Mouse (Mus musculus): ENCODE data around the gene Rps6kl1.
A peak's percentile ranks its signal among the peaks of the same experiment; 100 is the strongest.

Gene Rps6kl1

DNA sequence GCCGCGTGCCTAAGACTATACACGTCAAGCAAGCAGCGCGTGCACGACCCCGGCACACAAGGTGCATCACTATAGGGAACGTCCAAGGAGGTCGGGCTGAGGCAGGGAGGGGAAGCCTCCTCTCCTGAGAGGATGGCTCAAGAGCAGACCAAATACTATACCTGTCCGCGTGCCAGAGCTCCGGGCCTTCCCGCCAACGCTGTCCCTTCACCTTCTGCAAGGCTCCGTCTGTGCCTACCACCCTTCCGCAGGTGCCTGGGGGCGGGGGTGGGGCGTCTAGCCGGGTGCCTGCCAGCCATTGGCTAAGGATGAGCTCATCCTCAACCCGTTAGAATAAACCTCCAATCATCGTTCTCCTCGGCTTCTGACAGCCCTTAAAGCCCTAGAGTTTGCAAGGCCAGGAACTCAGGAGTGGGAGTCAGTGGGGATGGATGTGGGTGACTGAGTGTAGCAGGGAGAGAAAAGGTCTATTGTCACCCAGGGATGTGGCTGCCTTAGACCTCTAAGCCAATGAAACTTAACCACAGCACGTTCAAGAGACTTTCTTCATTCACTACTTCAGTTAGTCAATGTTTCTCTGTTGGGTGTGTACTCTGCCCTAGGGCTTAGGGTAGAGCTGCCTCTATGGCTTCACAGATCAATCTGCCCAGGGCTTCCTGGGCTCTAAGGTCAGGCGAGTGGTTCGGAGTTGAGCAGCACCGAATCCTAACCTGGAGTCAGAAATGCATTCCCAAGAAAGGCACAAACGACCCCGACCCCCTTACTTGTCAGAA, at the start of gene Rps6kl1:
Gene Rps6kl1 (minus strand): TSS at position 263 of the 773 bp plus-strand sequence.
- DNase-seq: peak; percentile 80

DNA sequence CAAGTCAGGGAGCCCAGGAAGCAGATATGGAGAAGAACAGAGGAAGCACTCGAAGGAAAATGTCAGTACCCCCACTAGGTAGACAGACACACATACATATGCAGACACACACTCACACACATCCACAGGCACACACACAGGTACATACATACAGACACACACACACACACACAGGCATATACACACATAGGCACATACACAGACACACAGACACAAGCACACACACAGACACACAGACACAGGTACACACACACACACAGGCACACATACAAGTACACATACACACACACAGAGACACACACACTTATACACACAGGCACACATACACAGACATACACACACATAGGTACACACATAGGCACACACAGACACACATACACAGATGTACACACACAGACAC, 48.9 kb upstream of the Rps6kl1 start:
- no peak for DNase-seq

DNA sequence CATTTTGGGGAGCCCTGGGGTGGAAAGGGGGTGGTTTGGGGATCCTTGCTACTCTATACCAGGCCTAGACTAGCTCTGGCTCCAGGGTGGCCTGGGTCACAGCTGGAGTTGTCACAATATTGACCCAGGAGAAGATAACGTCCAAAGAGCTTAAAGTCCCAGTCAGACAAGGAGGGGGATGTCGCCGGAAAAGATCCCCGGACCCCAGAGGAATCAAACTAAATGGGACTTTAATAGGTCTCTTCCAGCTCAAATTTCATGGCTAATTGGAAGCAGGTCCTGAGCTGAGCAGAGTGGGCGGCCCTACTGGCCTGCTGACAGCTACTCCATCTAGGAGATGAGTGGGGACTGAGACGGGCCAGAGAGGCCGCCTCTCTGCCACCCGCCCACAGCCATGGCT, 46.9 kb upstream of the Rps6kl1 start:
- no peak for DNase-seq

- no peak for DNase-seq
Observed at GRCm38 (mm10) chr12:85197371-85197770, 46.3 kb upstream of the Rps6kl1 start.

DNA sequence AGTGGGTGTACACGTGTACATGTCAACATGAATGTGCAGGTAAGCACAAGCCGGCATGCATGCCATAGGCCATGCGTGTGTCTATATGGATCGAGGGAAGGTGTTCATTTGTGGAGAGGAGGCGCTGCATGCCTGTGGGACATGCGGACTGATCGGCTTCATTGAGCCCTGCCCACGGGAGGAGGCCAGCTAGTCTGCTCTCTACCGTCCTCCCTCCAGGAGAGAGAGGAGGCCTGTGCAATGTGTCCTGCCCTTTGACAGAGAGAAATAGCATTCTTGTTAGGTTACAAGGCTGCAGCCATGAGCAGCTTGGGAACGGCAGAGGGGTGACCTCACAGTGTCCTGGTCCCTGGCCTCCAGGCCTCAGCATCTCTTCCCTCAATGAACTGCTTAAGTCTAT, 45.1 kb upstream of the Rps6kl1 start:
- DNase-seq: no peak

DNA sequence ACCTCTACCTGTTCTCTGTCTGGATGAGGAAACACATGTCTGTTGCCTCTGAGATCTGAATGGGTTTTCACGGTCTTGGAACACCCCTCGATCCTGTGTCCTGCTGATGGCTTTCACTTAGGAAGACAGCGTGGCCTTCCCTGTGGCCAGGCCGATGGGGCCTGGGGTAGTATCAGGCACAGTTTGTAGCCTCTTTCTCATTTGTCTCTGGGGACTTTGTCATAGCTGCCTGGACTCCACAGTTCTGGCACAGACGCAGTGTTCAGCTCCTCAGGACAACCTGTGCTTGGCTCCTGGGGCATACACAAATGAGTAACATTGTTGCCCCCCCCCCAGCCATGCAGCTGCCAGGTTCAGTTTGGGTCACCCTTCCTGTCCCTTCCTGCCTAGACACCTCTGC, 44.0 kb upstream of the Rps6kl1 start:
- DNase-seq: no peak

DNA sequence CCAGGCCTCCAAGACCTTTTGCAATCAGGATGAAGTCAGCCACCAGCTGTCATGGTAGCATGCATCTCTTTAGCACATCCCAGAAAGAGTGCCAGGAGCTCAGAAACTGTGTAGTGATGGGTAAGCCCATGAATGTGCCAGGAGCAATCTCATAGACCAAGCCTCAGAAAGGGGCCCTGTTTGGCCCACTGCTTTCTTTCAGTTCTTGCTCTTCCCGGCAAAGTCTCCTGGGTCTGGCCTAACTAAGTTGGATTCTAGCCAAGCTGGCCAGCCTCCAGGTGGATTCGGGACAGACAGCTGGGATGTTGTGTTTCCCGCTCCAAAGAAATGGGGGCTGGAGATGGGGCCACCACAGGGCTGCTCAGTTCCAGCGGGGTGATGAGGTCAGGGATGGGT, 43.6 kb upstream of the Rps6kl1 start:
- peak; percentile 58 for DNase-seq

- no peak for DNase-seq
Observed at GRCm38 (mm10) chr12:85193923-85194622, 43.0 kb upstream of the Rps6kl1 start.

- DNase-seq: no peak
Observed at GRCm38 (mm10) chr12:85193146-85193545, 42.1 kb upstream of the Rps6kl1 start.

- DNase-seq: no peak
Observed at GRCm38 (mm10) chr12:85192461-85193108, 41.5 kb upstream of the Rps6kl1 start.

GRCm38 (mm10) chr12:85190290-85190689, 39.2 kb upstream of the Rps6kl1 start:
- no peak for DNase-seq

DNA sequence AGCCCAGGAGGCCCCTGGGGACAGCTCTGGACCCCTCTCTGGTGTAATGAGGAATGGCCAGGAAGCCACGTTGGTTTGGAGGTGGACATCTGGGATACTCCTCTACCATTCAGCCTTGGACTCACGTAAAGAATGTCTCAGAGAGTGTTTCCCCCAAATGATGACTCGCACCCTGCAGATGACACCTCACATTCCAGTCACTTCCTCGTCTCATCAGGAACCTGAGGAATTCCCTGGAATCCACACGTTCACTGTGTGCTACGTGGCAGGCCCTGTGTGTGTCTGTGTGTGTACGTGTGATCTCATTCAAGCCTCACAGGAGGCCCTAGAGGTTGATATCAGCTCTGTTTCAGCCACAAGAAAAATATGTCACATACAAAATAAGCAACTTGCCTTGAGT, 35.3 kb upstream of the Rps6kl1 start:
- no peak for DNase-seq

- no peak for DNase-seq
Observed at GRCm38 (mm10) chr12:85185810-85186209, 34.7 kb upstream of the Rps6kl1 start.

- no peak for DNase-seq
Observed at GRCm38 (mm10) chr12:85184118-85184517, 33.1 kb upstream of the Rps6kl1 start.

- DNase-seq: no peak
Observed at GRCm38 (mm10) chr12:85182898-85183297, 31.8 kb upstream of the Rps6kl1 start.

- DNase-seq: no peak
Observed at GRCm38 (mm10) chr12:85182345-85182643, 31.2 kb upstream of the Rps6kl1 start.

DNA sequence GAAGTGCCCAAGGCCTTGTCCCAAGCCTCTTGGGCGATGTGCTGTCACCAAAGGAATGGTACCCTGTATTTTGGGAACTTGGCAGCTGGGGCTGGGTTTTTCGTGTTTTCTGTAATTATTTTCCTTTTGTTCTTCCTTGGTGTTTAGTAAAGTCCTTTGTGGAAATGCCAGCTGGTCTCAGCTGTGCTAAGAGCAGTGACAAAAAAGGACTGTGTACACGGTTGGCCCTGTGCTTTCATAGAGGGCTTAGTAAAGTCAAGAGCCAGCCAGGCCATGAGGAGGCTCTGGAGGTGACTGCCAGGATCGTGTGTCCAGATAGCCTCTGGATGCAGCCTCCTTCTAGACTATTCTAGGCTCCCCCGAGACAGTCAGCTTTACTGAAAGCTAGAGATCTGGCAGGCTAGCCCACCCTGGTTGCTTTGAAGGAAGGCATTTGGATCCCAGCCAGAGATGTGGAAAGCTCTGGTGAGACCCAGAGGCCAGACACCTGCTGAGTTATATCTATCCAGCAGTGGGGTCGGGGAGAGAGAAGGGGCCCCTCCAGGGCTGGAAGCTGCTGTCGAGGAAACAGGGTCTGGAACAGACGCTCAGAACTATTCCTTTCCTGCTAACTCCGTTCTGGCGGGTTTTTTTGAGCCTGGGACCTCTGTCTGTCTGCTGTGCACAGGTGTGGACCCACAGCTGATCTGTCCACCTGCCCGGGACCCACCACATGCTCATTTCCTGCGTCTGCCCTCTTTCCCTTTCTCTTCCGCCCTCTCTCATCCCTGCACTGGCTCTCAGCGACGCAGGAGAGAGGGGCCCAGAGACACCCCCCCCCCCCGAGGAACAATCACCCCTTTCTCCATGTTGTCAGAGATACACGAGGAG, 30.6 kb upstream of the Rps6kl1 start:
- no peak for DNase-seq

GRCm38 (mm10) chr12:85178294-85178693, 27.2 kb upstream of the Rps6kl1 start:
- no peak for DNase-seq

DNA sequence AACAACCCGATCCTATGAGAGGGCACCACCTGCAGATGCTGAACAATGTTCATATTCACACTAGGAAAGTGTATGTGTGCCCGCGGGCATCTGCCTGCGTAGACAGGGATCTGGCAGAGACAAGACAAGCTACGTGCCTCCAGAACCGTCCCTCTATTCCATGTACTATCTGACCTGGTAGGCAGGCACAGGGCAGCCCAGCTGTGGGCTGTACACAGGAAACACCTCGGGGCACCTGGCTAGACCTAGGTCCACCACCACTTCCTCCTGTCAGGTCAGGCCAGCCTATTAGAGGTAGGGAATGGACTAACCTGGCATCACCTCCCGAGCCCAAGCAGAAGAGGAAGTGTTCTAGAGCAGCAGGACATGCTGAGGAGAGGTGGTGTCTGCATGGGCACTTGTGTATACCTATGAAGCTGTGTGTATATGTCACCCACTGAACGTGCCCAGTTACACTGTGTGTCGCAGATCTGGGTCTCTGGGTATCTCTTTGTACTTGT, 26.7 kb upstream of the Rps6kl1 start, which contains the start of gene Pgf:
Gene Pgf (minus strand): TSS at position 51 of the 500 bp plus-strand sequence.
- DNase-seq: no peak

DNA sequence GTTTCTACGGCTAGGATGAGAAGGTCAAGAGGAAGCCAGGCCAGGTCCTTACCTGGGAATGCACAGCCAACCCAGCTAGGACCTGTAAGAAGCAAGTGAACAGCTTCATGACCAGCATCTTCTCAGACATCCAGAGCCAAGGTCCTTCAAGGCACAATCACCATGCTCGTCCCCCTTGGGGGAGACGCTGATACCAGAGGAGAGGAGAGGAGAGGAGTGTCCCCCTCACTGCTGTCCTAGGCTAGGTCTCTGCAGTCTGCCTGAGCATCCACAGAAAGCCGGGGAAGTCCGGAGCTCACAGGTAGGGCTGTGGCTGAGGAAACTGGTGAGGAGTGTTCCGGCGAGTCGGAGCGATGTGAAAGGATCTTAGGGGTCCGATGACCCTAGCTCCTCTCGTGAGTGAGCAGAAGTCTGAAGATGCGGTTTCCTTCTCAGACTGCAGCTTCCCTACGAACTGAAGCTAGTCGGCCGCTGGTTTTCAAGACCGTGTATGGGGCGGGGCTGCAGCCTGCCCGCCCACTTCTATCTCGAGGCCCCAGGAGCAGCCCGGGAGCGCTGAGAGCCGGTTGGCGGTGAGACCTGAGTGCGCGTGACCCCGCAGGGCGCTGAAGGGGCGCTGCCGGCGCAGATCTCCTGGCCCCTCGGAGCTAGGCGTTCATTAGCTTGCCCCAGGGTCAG, 25.9 kb upstream of the Rps6kl1 start:
- DNase-seq: no peak

DNA sequence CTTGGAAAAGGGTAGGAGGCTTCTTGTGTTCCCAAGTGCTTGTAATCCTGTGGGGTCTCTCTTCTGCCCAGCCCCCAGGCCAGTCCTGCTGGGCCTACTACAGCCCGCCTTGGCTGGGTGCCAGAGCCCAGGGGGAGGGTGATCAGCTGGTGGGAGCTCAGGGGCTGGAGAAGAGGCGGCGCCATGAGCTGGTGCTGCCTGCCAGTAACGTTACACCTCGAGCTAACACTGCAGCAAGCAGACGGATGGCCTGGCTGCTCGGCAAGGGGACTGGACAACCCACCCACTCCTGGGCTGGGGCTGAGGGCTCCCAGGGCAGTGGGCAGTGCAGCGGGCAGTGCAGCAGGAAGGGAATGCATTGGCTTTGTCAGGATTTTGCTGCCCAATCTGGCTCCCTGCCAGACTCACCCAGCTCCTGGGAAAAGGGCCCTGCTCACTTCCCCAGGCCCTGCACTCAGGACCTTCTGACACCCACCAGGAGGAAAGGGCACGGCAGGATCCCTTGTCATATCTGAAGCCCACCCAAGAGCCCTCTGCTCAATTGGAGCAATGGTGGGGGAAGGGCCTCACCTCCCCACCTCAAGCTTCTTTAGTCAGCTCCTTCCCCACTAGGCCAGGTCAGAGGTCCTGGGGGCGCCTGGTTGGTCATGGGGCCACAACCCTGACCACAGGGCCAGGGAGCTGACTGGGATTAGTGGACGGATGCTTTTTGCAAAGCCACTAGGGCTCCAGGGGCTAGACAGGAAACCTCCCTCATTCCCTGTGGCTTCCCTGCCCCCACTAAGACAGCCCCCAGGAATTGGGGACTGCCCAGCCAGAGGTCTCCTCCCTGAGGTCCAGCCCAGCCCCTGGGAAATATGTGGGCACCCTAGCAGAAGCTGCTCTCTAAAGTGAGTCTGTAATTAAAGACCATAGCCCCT, 25.1 kb upstream of the Rps6kl1 start:
- DNase-seq: no peak
